Mouse (Mus musculus) liver (tissue): ENCODE results near the gene Decr2.
"Not testable (repeated sequence)": the region's sequence is repeated elsewhere in the genome, so short reads cannot be mapped to it uniquely, and the experiment has no call there.

ENCODE experiments used
- DNase-seq: peaks from one replicate; pipeline ENCODE4 v3.0.0-alpha.2; 2020; ENCODE audit warnings: mixed read lengths

The Decr2 gene

GRCm38 (mm10) chr17:26089905-26090632 is at the start of gene Decr2:
TSS of gene Decr2 (minus strand) at chr17:26090337.
- peak; percentile 87 for DNase-seq

GRCm38 (mm10) chr17:26138901-26139381 is 48.8 kb upstream of the Decr2 start:
- no peak for DNase-seq

DNA sequence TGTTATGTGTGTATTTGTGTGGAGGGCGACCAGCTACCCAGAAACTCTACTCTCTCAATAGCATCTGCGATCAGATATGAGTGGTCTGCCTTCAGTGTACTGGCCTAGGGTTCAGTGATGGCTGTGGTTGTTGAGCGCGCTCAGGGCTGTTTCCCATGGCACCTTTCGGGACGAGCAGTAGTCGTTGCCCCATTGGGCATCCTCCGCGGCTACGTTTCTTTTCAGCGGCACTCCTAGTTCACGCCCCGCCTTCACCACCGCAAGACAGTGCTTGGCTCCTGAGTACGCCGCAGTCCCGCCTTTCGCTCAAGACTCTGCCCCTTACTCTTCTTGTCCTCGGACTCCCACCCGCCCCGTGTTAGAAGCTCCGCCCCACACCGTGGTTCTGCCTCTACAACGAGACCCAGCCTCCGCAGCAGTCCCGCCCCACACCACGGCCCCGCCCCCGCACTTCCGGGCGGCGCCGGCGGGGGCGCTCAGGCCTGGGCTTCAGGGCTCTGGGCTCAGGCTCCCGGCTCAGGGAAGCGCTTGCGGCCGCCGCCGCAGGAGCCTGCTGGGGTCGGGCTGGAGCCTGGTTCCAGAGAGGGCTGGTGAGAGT is 48.2 kb upstream of the Decr2 start, which contains the start of gene Axin1:
TSS of gene Axin1 (plus strand) at position 450 of the 598 bp plus-strand sequence.
- DNase-seq: peak; percentile 97

- DNase-seq: no peak
These were observed 47.6 kb upstream of the Decr2 start for GRCm38 (mm10) chr17:26137751-26138130.

GRCm38 (mm10) chr17:26137106-26137750 is 47.1 kb upstream of the Decr2 start:
- DNase-seq: no peak

DNA sequence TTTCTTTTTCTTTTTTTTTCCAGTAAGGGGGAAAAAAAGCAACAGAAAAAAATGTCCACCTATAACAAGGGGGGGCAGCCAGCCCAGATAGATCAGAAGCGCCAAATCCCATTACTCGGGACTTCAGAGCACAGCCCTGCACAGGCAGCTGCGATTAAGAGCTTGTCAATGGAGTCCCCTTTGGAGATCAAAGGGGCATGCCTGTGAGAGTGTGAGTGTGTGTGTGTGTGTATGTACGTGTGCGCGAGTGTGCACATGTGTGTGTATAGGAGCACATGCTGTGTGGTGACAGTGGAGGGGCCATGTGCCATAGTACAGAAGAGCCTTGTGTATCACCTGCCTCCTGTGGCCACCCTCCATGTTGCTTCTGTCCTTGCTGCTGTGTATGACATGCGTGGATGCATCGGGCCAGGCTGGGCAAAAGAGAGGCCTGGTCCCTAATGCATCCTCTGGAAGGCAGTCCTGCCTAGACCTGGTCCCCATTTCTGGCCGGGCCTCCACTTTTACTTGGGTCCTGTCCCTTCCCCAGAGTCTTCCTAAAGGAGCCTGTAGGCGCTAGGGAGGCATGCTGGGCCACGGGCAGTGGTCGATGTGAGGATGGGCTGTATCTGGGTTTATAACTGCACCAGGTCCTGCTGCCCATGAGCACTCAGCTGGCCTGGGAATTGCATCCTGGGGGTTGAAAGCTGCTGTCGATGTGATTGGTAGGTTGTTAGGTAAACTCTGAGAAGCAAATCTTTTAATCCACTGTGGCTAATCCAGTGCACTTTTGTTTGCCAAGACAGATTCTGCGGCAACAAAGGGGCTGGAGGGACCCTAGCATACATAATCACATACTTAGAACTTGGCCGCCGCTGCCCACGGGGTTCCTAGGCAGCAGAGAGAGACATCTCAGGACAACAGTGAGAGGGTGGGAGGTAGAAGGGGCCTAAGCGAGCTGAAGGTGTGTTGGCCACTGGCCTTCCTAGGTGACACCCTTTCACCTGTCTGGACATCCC is 42.0 kb upstream of the Decr2 start:
- no peak for DNase-seq

DNA sequence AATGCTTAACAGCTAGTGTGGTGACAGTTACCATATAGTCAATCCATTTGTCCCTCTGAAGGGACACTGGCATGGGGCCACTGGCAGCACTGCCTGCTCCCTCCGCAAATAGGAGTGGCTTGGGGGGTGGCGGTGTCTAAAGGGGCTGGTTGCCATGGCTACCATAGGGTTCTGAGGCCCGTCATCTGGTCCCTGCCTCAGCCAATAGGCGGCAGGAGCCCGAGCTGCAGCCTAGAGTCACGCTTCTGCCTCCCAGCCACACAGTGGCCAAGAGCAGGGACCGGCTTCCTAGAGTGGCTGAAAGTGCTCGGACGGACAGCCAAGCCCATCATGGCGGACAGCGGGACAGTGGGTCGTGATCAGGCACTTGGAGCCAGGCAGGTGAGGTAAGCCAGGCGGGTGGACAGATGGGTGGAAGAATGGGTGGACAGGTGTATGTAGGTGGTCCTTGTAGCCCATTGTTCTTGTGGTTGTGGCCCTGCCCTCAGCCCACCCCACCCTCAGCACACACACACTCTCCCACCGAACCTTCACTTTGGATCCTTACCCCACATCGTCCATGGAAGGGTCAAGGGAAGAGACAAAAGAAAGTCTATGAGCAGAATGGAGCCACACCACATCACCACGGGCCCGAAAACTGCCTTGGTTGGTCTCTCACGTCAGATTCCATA is 41.1 kb upstream of the Decr2 start:
- DNase-seq: no peak

GRCm38 (mm10) chr17:26125226-26125625 is 35.1 kb upstream of the Decr2 start:
- no peak for DNase-seq

DNA sequence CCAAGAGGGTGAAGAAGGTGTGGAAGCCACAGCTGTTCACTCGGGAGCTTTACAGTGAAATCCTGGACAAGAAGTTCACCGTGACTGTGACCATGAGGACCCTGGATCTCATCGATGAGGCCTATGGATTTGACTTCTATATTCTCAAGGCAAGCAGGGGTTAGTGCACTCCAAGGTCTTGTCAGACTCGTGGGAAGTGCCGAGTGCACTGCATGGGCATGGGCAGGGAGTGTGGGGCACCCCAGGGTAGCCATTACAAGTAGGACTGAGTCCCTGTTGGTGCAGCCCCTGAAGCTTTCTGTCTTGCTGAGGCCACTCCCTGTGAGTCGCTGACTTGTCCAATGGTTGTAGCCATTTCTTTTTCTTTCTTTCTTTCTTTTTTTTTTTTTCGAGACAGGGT is 34.4 kb upstream of the Decr2 start:
- no peak for DNase-seq

DNA sequence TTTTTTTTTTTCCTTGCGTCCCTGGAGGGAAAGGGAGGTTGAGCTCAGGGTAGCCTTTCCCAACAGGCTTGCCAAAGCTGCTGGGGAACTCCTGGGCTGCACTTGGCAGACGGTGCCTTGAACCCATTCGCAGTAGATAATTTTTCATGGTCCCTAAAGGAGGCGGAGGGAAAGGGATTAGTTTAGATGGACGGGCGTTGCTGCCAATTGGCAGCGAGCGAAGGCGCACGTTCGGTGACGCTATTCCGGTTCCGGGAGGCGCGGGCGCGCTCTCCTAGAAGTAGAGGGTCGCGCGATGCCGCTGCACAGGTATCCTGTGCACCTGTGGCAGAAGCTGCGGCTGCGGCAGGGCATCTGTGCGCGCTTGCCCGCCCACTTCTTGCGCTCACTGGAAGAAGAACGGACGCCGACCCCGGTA is 33.1 kb upstream of the Decr2 start, which contains the start of gene Mrpl28:
TSS of gene Mrpl28 (plus strand) at position 234 of the 418 bp plus-strand sequence.
- peak; percentile 90 for DNase-seq

GRCm38 (mm10) chr17:26122431-26123140 is 32.4 kb upstream of the Decr2 start:
- no peak for DNase-seq

DNA sequence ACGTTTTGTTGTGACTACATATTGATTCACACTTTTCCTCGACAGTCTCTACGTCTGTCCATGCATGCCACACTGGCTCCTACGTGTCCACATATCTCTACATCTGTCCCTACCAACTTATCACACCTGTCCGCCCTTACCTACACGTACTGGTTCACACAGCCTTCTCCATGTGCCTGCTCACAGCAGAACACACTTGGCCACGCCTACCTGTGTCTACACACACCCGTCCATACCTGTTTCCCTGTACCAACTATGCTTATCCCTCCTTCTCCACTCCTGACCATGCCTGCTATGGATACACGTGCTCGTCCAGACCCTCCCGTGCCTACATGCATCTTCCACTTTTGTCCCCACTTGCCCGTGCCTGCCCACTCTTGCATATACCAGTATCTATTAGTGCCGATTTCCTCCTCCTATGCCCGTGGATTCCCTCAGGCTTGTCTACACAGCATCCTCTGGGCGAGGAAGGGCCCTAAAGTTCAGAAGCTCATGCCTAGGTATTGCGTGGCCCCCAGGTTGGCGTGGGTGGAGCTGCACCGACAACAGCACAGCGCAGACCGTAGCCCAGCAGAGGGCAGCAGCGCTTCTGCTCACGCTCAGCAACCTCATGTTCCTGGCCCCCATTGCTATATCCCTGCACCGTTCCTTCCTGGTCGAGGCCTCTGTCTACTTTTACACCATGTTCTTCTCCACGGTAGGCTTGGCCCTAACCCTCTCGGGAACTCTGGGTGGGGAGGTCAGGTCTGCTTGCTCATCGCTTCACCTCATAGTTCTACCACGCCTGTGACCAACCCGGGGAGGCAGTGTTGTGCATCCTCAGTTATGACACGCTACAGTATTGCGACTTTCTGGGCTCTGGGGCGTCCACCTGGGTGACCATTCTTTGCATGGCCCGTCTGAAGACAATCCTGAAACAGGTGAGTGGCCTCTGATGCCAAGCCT is 29.9 kb upstream of the Decr2 start:
- peak; percentile 73 for DNase-seq

DNA sequence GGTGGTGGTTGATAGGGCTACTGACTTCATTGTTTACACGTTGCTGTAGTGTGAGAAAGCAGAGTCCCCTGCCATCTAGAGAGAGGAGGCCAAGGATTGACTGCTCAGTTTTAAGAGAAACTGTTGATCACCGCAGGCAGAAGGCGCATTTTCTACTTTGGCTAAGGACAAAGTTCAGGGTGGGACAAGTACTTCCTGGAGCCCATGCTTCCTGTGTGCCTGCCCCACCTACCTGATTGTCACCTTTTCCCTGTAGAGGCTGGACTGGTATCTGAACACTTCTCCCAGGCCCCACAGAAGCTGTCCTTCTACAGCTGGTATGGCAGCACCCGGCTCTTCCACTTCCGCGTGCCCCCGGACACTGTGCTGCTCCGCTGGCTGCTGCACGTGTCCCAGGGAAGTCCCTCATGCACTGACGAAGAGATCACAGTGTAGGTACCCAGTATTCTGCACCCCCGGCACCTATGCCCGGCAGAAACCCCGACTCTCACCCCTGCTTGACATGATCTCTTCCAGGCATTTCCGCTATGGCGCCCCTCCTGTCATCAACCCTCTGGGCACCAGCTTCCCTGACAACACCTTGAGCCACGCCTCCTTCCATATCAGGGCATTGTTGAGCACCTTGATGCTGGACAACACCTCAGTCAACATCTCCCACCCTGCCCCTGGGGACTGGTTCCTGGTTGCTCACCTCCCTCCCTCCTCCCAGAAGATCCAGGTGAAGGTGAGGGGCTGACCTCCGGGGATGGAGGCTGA is 26.5 kb upstream of the Decr2 start:
- no peak for DNase-seq

- DNase-seq: no peak
These were observed 25.9 kb upstream of the Decr2 start for GRCm38 (mm10) chr17:26115956-26116487.

DNA sequence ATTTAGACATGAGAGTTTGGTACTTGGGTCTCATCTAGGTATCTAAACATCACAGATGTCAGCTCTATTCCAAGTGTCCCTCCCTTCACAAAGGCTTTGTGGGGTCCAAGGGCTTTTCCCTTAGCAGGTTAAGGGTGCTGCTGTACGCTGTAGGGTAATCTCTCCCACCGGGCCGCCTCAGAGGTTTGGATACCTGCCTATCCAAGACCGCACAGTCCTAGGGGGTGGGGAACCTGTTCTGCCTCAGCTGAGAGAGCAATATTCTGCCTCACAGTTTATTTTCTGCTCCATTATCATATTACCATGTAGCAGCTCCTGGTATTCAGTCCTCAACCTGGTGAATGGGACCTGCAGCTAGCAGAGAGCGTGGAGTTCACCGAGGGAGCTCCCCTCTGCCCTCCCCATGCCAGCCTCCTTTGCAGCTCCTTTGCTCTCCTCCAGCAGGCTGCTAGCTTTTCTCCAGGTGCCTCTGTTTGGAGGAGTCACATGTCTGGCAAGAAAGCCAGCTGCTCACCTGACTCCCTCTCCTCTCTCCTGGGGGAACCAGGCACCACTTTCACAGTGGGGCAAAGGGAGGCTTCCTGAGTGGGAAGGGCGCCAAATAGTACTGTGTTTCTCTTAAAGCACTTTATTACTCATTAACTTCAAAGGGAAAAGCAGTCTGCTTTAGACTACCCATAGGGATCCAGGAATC is 25.2 kb upstream of the Decr2 start:
- no peak for DNase-seq

GRCm38 (mm10) chr17:26114461-26114860 is 24.3 kb upstream of the Decr2 start:
- not testable (repeated sequence) for DNase-seq

- DNase-seq: no peak
These were observed 23.9 kb upstream of the Decr2 start for GRCm38 (mm10) chr17:26114061-26114460.
